Mouse (Mus musculus) midbrain, embryonic 12.5 days (tissue): ENCODE results near the gene Iqcj. TPM values are rescaled to one million over a fixed set of nuclear protein-coding genes. Genes with fewer than 3 reads are reported as not detected.

Experiments
- ATAC-seq: fragments of 200-750 bp; cut with Nextera tagmentation; 2 replicates; pipeline ENCODE4 v1.8.0; 2017; ENCODE audit warnings: low read depth, moderate TSS enrichment, moderate library complexity; ENCODE audit not compliant: low FRiP score
- H3K27ac ChIP-seq: fragments of 300-500 bp; sonication (generic); replicated peaks from 2 replicates; pipeline ENCODE4 v1.5.1; 2016; ENCODE audit warnings: mild to moderate bottlenecking
- H3K27me3 ChIP-seq: fragments of 300-500 bp; sonication (generic); 2 replicates; pipeline ENCODE4 v1.6.1; 2016; ENCODE audit warnings: mild to moderate bottlenecking
- H3K36me3 ChIP-seq: fragments of 300-500 bp; sonication (generic); 2 replicates; pipeline ENCODE4 v1.6.1; 2016
- H3K4me1 ChIP-seq: fragments of 300-500 bp; sonication (generic); 2 replicates; pipeline ENCODE4 v1.6.1; 2016
- H3K4me2 ChIP-seq: fragments of 300-500 bp; sonication (generic); replicated peaks from 2 replicates; pipeline ENCODE4 v1.6.1; 2016; ENCODE audit warnings: mild to moderate bottlenecking, moderate library complexity
- H3K4me3 ChIP-seq: fragments of 300-500 bp; sonication (generic); 2 replicates; pipeline ENCODE4 v1.5.1; 2016; ENCODE audit warnings: mild to moderate bottlenecking
- H3K9ac ChIP-seq: fragments of 300-500 bp; sonication (generic); replicated peaks from 2 replicates; pipeline ENCODE4 v1.6.1; 2016; ENCODE audit warnings: mild to moderate bottlenecking, moderate library complexity
- H3K9me3 ChIP-seq: fragments of 300-500 bp; sonication (generic); 2 replicates; pipeline ENCODE4 v1.6.1; 2016; ENCODE audit warnings: mild to moderate bottlenecking
- WGBS: fragments of 180-500 bp; shearing (Covaris S2); methylation state at CpG from one replicate; pipeline ENCODE4 v1.1.7; 2016; 5-methylcytosine and 5-hydroxymethylcytosine counted together
- polyA plus RNA-seq: library from polyadenylated mRNA; unstranded; fragments of >200 nt; fragmentation: Nextera tagmentation; extraction: Ambion mirVana; gene quantifications from 2 replicates; pipeline ENCODE4 v1.2.1, GENCODE M21; 2016

The Iqcj gene
- polyA plus RNA-seq, 1 experiment from 2014 or later = 2.0 TPM

- Histone ChIP-seq H3K9ac (no peak overlapping the region), H3K27ac (peak overlapping the region; percentile 46), H3K4me1 (peaks cover 9% of the 10 kb centered on the region), H3K4me2 (no peak overlapping the region), H3K4me3 (no peak overlapping the region), H3K9me3 (no peaks in the 10 kb centered on the region), H3K36me3 (no peaks in the 10 kb centered on the region), H3K27me3 (peaks cover 15% of the 10 kb centered on the region)
- 57% methylated on average over 3 of the region's 3 CpGs for WGBS
- peak; percentile 55; the same call in 1 of the 2 replicates for ATAC-seq
Measured at GRCm38 (mm10) chr3:67918098-67918497, 26.1 kb downstream of the Iqcj start.

GRCm38 (mm10) chr3:67918634-67919259, 26.7 kb downstream of the Iqcj start:
- H3K4me1 ChIP-seq = peaks cover 9% of the 10 kb centered on the region
- H3K36me3 ChIP-seq = no peaks in the 10 kb centered on the region
- H3K27ac ChIP-seq = peak overlapping the region; percentile 46
- H3K4me3 ChIP-seq = no peak overlapping the region
- H3K9ac ChIP-seq = no peak overlapping the region
- H3K27me3 ChIP-seq = peaks cover 16% of the 10 kb centered on the region
- peak; percentile 86 for ATAC-seq
- H3K9me3 ChIP-seq = no peaks in the 10 kb centered on the region
- H3K4me2 ChIP-seq = no peak overlapping the region
- 25% methylated on average over 8 of the region's 8 CpGs for WGBS

- Histone ChIP-seq H3K4me2 (no peak overlapping the region), H3K9me3 (no peaks in the 10 kb centered on the region), H3K27ac (no peak overlapping the region), H3K36me3 (no peaks in the 10 kb centered on the region), H3K27me3 (peaks cover 21% of the 10 kb centered on the region), H3K4me3 (no peak overlapping the region), H3K9ac (no peak overlapping the region), H3K4me1 (peaks cover 5% of the 10 kb centered on the region)
- no peak for ATAC-seq
- WGBS = 81% methylated on average over 4 of the region's 4 CpGs
Measured at GRCm38 (mm10) chr3:67923095-67923494, 31.1 kb downstream of the Iqcj start.

GRCm38 (mm10) chr3:67925453-67925852, 33.4 kb downstream of the Iqcj start:
- H3K9me3 ChIP-seq = no peaks in the 10 kb centered on the region
- ATAC-seq = no peak
- H3K4me3 ChIP-seq = no peak overlapping the region
- 0 out of 2 replicates have a peak, but pooled peaks cover 3% of the 10 kb centered on the region for H3K4me1 ChIP-seq
- H3K4me2 ChIP-seq = no peak overlapping the region
- H3K27me3 ChIP-seq = peaks cover 26% of the 10 kb centered on the region
- WGBS = 85% methylated on average over 2 of the region's 2 CpGs
- H3K27ac ChIP-seq = no peak overlapping the region
- H3K9ac ChIP-seq = no peak overlapping the region
- H3K36me3 ChIP-seq = no peaks in the 10 kb centered on the region

GRCm38 (mm10) chr3:67930424-67931133, 38.6 kb downstream of the Iqcj start:
- ATAC-seq = no peak
- H3K4me2 ChIP-seq = no peak overlapping the region
- 87% methylated on average over 10 of the region's 10 CpGs for WGBS
- H3K4me1 ChIP-seq = 0 out of 2 replicates have a peak, but pooled peaks cover 3% of the 10 kb centered on the region
- no peak overlapping the region for H3K27ac ChIP-seq
- H3K36me3 ChIP-seq = no peaks in the 10 kb centered on the region
- peaks cover 5% of the 10 kb centered on the region for H3K27me3 ChIP-seq
- H3K9ac ChIP-seq = no peak overlapping the region
- H3K4me3 ChIP-seq = no peak overlapping the region
- no peaks in the 10 kb centered on the region for H3K9me3 ChIP-seq

GRCm38 (mm10) chr3:67931181-67931580, 39.2 kb downstream of the Iqcj start:
- peaks cover 5% of the 10 kb centered on the region; the same call in 1 of the 2 replicates for H3K27me3 ChIP-seq
- 0 out of 2 replicates have a peak, but pooled peaks cover 3% of the 10 kb centered on the region for H3K4me1 ChIP-seq
- no peak overlapping the region for H3K27ac ChIP-seq
- H3K4me3 ChIP-seq = no peak overlapping the region
- ATAC-seq = no peak
- H3K9me3 ChIP-seq = no peaks in the 10 kb centered on the region
- 84% methylated on average over 8 of the region's 8 CpGs for WGBS
- H3K4me2 ChIP-seq = no peak overlapping the region
- no peaks in the 10 kb centered on the region for H3K36me3 ChIP-seq
- H3K9ac ChIP-seq = no peak overlapping the region

- H3K9me3 ChIP-seq = no peaks in the 10 kb centered on the region
- no peak overlapping the region for H3K27ac ChIP-seq
- H3K9ac ChIP-seq = no peak overlapping the region
- ATAC-seq = no peak
- H3K4me2 ChIP-seq = no peak overlapping the region
- H3K4me1 ChIP-seq = 0 out of 2 replicates have a peak, but pooled peaks cover 3% of the 10 kb centered on the region
- H3K27me3 ChIP-seq = peaks cover 5% of the 10 kb centered on the region; the same call in 1 of the 2 replicates
- no peaks in the 10 kb centered on the region for H3K36me3 ChIP-seq
- WGBS = 84% methylated on average over 3 of the region's 3 CpGs
- no peak overlapping the region for H3K4me3 ChIP-seq
Measured at GRCm38 (mm10) chr3:67931914-67932313, 39.9 kb downstream of the Iqcj start.

GRCm38 (mm10) chr3:67935829-67936228, 43.8 kb downstream of the Iqcj start:
- H3K4me1 ChIP-seq = no peaks in the 10 kb centered on the region
- 87% methylated on average over 3 of the region's 3 CpGs for WGBS
- H3K4me2 ChIP-seq = no peak overlapping the region

GRCm38 (mm10) chr3:67947000-67947399, 55.0 kb downstream of the Iqcj start:
- Histone ChIP-seq H3K36me3 (no peaks in the 10 kb centered on the region), H3K4me2 (no peak overlapping the region), H3K9me3 (no peaks in the 10 kb centered on the region), H3K27ac (no peak overlapping the region), H3K9ac (no peak overlapping the region), H3K4me1 (no peaks in the 10 kb centered on the region), H3K4me3 (no peak overlapping the region), H3K27me3 (0 out of 2 replicates have a peak, but pooled peaks cover 4% of the 10 kb centered on the region)
- ATAC-seq = no peak
- WGBS = 80% methylated on average over 2 of the region's 2 CpGs

More at GRCm38 (mm10) chr3:67935829-67936228, 43.8 kb downstream of the Iqcj start:
- no peak overlapping the region for H3K9ac ChIP-seq
- H3K36me3 ChIP-seq = no peaks in the 10 kb centered on the region
- no peak overlapping the region for H3K27ac ChIP-seq
- no peak for ATAC-seq
- H3K9me3 ChIP-seq = no peaks in the 10 kb centered on the region
- H3K27me3 ChIP-seq = no peaks in the 10 kb centered on the region
- no peak overlapping the region for H3K4me3 ChIP-seq

GRCm38 (mm10) chr3:67952517-67952940, 60.5 kb downstream of the Iqcj start:
- peak; percentile 61; the same call in 1 of the 2 replicates for ATAC-seq
- H3K27ac ChIP-seq = no peak overlapping the region
- 45% methylated on average over 5 of the region's 5 CpGs for WGBS

GRCm38 (mm10) chr3:67954459-67955065, 62.5 kb downstream of the Iqcj start:
- Histone ChIP-seq H3K27me3 (peaks cover 38% of the 10 kb centered on the region), H3K4me1 (peaks cover 32% of the 10 kb centered on the region)

More at GRCm38 (mm10) chr3:67952517-67952940, 60.5 kb downstream of the Iqcj start:
- H3K36me3 ChIP-seq = no peaks in the 10 kb centered on the region
- H3K4me2 ChIP-seq = no peak overlapping the region
- peaks cover 29% of the 10 kb centered on the region for H3K27me3 ChIP-seq
- no peak overlapping the region for H3K4me3 ChIP-seq
- H3K9me3 ChIP-seq = no peaks in the 10 kb centered on the region
- no peak overlapping the region for H3K9ac ChIP-seq
- peaks cover 25% of the 10 kb centered on the region for H3K4me1 ChIP-seq

GRCm38 (mm10) chr3:67959672-67960071, 67.7 kb downstream of the Iqcj start:
- ATAC-seq = peak; percentile 81
- Histone ChIP-seq H3K4me1 (peaks cover 22% of the 10 kb centered on the region), H3K4me2 (peak overlapping the region; percentile 30), H3K4me3 (no peak overlapping the region), H3K9ac (no peak overlapping the region), H3K9me3 (no peaks in the 10 kb centered on the region), H3K36me3 (no peaks in the 10 kb centered on the region), H3K27ac (peak overlapping the region; percentile 71), H3K27me3 (peaks cover 44% of the 10 kb centered on the region)
- WGBS = 10% methylated on average over 7 of the region's 7 CpGs

More at GRCm38 (mm10) chr3:67954459-67955065, 62.5 kb downstream of the Iqcj start:
- Histone ChIP-seq H3K4me3 (no peak overlapping the region), H3K9ac (no peak overlapping the region), H3K36me3 (no peaks in the 10 kb centered on the region), H3K4me2 (no peak overlapping the region), H3K27ac (0 out of 2 replicates have a peak overlapping the region, but pooled peaks have one; percentile 35), H3K9me3 (no peaks in the 10 kb centered on the region)
- 23% methylated on average over 5 of the region's 5 CpGs for WGBS
- ATAC-seq = peak; percentile 79
